Mouse (Mus musculus) stomach, adult 2 months (tissue): ENCODE data around the gene Ddrgk1. TPM values are rescaled to one million over a fixed set of nuclear protein-coding genes. Genes with fewer than 3 reads are reported as not detected.

Source experiments
- polyA plus RNA-seq: library from polyadenylated mRNA; depleted of rRNA; stranded (reverse); fragments of >200 nt; gene quantifications from 2 replicates; pipeline ENCODE4 v1.2.3, GENCODE M21; 2012; rRNA removed

The Ddrgk1 gene
- polyA plus RNA-seq: 52.1 and 70.8 TPM in 2 replicates

DNA sequence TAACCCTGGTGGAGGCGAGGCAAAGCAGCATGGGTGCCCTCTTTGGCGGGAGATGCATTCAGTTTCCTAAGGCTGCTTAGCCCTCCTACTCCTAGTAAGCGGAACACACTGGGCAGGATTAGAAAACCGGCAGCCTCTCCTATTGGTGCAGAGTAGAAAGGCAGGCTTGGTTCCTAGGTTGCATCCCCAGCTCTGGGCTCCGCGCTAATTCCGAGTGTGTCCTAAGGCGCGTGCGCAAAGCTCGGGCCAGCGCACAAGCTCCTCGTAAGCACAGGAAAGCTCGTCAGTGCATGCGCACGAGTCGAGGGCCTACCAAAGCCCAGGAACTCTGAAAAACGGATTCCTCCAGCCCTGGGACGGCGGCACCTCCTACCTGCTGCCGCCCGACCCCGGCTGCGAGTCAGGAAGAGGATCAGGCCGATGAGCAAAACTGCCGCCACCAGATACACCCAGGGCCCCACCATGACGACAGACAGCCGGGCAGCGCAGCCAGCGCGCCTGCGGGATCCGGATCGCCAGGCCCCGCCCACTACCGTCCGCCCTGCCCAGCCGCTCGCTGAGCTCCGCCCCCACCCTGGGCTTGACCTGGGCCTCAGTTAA is at the start of gene Ddrgk1:
TSS of gene Ddrgk1 (minus strand) at position 558 of the 600 bp plus-strand sequence.

GRCm38 (mm10) chr2:130697153-130697810 is 32.8 kb upstream of the Ddrgk1 start, which contains the start of gene Slc4a11:
Gene Slc4a11, minus strand, starts transcription at chr2:130697519.

DNA sequence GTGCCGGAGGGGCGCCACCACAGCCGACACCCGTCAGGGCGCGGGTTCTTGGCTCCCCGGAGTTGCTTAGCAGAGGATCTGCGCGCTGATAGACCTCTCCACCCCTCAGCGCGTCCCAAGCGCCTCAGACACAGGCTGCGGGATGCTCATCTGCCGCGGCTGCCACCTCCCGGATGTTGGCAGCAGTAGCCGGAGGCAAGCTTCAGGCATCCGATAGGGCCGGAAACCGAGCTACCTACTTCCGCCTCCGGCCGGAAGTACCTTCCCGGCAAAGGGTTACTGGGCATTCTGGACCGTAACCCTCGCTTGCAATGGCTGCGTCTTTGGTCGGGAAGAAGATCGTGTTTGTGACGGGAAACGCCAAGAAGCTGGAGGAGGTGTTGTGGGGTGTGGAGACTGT is 3.1 kb upstream of the Ddrgk1 start, which contains the start of gene Itpa:
TSS of gene Itpa (plus strand) at position 52 of the 400 bp plus-strand sequence.

DNA sequence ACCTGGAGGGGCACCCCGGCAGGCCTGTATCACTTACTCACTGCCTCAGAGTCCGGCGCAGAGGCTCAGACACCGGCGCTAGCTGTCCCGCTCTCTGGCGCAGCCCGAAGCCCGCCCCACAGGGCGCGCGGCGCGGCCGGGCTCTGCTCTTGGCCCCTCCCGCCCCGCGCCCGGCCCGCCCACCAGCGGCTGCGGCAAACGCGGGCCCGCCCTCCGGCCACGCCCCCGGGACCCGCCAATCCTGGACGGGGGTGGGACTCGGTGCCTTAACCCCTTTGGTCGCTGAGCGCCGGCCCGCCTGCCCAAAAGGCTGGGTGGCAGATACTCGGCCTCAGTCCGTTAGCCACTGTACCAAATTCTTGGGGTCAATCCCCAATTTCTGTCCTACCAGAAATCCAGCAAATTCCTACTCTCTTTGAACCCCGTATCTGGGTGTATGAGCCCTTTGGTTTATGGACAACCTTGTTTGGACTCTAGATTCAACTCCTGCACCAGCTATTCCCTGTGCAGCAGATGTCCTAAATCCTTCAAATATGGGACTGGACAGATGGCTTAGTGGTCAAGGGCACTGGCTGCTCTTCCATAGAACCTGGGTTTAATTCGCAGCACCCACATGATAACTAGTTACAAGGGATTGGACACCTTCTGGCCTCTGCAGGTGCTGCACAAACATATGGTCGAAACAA is 21.6 kb downstream of the Ddrgk1 start, which contains the start of gene Lzts3:
TSS of gene Lzts3 (minus strand) at position 120 of the 686 bp plus-strand sequence.

DNA sequence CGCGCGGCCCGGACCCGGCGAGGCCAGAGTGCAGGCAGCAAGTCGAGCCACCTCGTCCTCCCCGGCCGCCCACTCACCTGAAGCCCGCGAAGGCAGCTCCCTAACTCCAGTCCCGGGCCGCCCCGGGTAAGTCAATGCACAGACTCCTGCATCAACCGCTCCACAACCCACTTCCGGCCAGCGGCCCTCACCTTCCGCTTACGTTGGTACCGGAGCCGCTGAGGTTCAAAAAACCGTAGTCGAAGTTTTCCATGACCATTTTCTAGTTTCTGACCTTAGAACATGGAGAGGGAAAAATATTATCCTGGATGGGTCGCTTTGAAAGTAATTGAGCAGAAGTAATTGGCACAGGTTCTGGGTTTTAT is 34.6 kb downstream of the Ddrgk1 start, which contains the start of the genes Fastkd5 and Ubox5:
TSS of gene Fastkd5 (minus strand) at position 189 of the 365 bp plus-strand sequence.
TSS of gene Ubox5 (minus strand) at position 200 of the 365 bp plus-strand sequence.

Other genes with a start within 250 kb of the Ddrgk1 start
- 16.4 and 21.5 TPM in 2 replicates for gene Vps16, start 240.3 kb downstream of the Ddrgk1 start, polyA plus RNA-seq
- gene Pced1a, start 240.0 kb downstream of the Ddrgk1 start, polyA plus RNA-seq: 9.5 and 9.6 TPM in 2 replicates
- gene Ptpra, start 214.4 kb downstream of the Ddrgk1 start, polyA plus RNA-seq: 18.1 and 19.6 TPM in 2 replicates
- 41.4 and 106 TPM in 2 replicates for gene Mrps26, start 100.9 kb downstream of the Ddrgk1 start, polyA plus RNA-seq
- 0.40 TPM in 1 of 2 replicates, not detected in the other for gene Oxt, start 88.5 kb downstream of the Ddrgk1 start, polyA plus RNA-seq
- 0.20 and 0.54 TPM in 2 replicates for gene Avp, start 82.1 kb downstream of the Ddrgk1 start, polyA plus RNA-seq
- 0.11 and 0.21 TPM in 2 replicates for gene Fastkd5, start 34.6 kb downstream of the Ddrgk1 start, polyA plus RNA-seq
- 2.5 TPM in 2 replicates for gene Ubox5, start 34.6 kb downstream of the Ddrgk1 start, polyA plus RNA-seq
- 10.8 and 10.9 TPM in 2 replicates for gene Lzts3, start 21.9 kb downstream of the Ddrgk1 start, polyA plus RNA-seq
- 15.1 and 16.4 TPM in 2 replicates for gene Itpa, start 3.0 kb upstream of the Ddrgk1 start, polyA plus RNA-seq
- 0.46 and 0.56 TPM in 2 replicates for gene Slc4a11, start 32.9 kb upstream of the Ddrgk1 start, polyA plus RNA-seq
- gene 4930402H24Rik, start 241.7 kb upstream of the Ddrgk1 start, polyA plus RNA-seq: 11.9 and 12.3 TPM in 2 replicates
- gene Atrn, start 241.8 kb upstream of the Ddrgk1 start, polyA plus RNA-seq: 2.2 and 3.9 TPM in 2 replicates